Mouse (Mus musculus) embryonic fibroblast, embryonic 13.5 days (primary cell): ENCODE results near the gene Rbms3.

ENCODE experiments used
- CTCF ChIP-seq: IDR thresholded peaks from 2 replicates; pipeline ENCODE4 v1.5.1; 2011; ENCODE audit warnings: mild to moderate bottlenecking, control low read depth, low read length, moderate library complexity, borderline replicate concordance; ENCODE audit not compliant: insufficient read depth
- POLR2A ChIP-seq: IDR thresholded peaks from 2 replicates; pipeline ENCODE4 v1.6.1; 2011; ENCODE audit warnings: low read depth, mild to moderate bottlenecking, control low read depth, low read length, moderate library complexity

DNA sequence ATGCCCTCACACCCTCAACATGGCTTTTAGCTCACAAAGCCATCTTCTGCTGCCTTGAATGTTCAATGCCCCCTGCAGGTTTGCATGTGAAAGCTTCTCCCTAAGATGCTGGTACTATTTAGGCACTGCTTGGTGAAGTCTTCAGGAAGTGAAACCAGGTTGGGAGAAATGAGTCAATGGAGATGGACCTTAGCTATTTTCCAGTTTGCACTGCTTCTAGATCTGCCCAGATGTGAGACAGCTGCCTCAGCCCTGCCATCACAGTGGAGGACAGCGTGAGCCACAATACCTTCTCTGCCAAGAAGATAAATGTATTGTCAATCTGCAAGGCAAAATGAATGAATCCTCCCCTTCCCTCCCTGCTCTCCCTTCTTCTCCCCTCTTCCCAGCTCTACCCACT, 599.8 kb downstream of the Rbms3 start:
- TF ChIP-seq CTCF = no peak
- no peak for TF ChIP-seq POLR2A
